Mouse (Mus musculus) adrenal gland, postnatal 4 days (tissue): Measurements from ENCODE around the gene Rsph9. TPM values are rescaled to one million over a fixed set of nuclear protein-coding genes. Genes with fewer than 3 reads are reported as not detected.
A peak's percentile ranks its signal among the peaks of the same experiment; 100 is the strongest.

Source experiments
- DNase-seq, 2 experiments: peaks; one replicate each; pipeline ENCODE4 v3.0.0; 2021 to 2022; ENCODE audit warnings: low spot score in 2 of 2, mixed read lengths in 2 of 2
- total RNA-seq, 2 experiments: library from RNA; stranded (reverse); gene quantifications; 2 replicates each; pipeline ENCODE4 v1.2.3; 2021

Rsph9 gene
- total RNA-seq, 2 experiments from 2014 or later, result 10.2 to 13.4 TPM

DNA sequence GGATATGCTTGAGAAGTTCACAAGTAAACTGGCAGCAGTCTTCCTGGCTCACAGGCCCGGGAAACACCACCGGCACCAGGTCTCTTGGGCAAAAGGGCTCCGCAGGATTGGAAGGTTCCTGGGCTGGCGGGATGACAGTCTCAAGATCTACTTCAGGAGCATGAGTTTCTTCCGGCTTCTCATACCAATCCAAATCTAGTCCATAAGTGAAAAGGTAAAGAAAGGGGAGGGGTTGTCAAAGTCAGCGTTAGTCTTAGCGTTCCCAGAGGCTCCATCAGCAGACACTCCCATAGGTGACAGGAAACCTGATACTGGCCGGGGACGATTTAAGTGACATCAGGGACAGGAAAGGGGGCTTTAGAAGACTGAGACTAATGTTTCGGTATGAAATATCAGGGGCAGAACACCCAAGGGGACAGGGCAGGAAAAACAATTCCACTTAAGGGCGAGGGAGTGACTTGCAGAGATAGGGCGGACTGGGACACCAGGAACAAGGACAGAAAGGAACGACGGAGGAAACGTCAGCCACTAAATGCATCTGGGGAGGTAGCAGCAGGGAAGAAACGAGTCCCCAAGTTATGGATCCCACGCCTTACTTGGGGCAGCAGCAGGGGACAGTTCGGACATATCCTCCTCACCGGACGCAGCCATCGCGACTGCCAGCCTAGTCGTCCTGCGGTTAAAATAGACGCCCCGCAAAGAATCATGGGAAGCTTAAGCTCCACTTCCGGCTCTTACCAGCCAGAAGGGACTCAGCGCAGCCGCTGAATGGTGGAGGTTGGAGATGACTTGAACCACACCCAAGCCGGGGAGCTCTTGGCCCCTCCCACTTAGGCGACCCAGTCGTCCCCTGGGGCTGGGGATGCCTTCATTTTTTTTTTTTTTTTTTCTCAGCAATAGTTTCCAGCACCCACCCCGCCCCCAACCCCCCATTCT is 9.1 kb upstream of the Rsph9 start, which contains the start of gene Mad2l1bp:
Gene Mad2l1bp, minus strand, starts transcription at position 707 of the 936 bp plus-strand sequence.
- peak; percentile 64 to 73 for DNase-seq

DNA sequence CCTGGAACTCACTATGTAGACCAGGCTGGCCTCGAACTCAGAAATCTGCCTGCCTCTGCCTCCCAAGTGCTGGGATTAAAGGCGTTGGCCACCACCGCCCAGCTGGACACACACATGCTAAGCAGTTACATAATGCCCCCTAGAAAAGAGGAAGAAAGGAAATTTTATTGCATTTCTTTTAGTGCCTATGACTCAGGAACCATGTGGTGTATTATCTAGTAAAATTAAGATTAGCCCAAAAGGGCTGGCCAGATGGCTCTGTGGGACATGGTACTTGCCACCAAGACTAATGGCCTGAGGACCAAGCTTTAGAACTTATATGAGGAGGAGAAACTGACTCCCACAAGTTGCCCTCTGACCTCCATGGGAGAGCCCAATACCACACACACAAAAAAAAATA is 4.1 kb downstream of the Rsph9 start:
- no peak for DNase-seq

DNA sequence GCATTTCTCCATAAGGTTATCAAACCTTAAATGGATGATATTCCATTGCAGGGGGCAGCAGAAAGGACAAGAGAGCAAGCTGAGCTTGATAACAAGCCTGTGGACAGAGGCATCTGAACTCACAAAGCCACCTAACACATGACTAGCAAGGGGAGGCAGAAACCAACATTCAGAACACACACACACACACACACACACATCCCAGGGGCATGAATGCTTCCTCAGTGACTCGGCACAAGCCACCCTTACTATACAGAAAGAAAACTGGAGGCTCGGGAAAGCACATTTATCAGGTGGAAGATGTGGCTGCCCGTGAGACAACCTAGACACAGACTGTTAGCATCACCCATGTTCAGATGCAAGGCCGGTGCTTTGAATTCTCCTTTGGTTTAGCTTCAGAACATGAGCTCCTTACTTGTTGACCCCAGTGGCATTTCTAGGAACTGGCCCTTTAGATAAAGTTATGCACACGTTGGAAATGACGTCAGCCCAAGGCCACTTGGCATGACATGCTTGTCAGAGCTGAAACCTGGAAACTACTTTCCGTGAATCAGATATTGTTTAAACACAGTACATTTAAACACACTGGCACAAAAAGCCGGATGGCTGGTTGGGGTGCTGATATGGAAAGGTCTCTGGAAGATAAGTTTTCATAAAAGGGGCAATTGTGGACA is 5.3 kb downstream of the Rsph9 start:
- DNase-seq, result no peak

- DNase-seq, result no peak
These were observed 11.2 kb downstream of the Rsph9 start for GRCm38 (mm10) chr17:46132862-46133261.

DNA sequence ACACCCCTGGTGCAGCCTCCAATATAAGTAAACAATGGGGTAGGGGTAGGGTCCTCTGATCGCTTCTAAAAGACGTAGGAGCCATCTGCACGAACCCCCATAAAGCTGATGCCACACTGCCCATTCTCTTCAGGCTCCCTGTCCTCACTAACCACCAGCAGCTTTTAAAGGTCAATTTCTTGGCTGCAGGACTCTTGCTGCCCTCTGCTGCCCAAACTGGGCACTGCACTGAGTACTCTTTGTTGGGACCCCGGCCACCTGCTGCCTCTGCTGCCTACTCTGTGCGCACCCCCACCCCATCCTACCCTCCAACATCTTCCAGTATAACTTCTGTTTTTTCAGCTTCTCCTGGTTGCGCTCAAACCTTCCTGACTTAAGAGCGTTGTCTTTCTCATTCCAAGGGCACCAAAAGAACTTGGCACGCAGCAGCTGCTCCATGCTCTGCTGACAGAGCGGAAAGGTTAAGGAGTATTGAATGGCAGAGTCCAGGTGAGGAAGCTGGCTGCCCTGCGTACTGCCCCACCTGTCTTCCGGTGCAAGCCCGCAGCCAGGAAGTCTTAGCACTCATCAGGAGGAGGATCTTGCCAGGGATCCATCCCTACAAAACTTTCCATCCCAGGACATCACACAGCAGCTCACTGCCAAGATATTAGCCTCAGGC is 11.8 kb downstream of the Rsph9 start:
- DNase-seq, result peak in 1 of 2 experiments; percentile 51

DNA sequence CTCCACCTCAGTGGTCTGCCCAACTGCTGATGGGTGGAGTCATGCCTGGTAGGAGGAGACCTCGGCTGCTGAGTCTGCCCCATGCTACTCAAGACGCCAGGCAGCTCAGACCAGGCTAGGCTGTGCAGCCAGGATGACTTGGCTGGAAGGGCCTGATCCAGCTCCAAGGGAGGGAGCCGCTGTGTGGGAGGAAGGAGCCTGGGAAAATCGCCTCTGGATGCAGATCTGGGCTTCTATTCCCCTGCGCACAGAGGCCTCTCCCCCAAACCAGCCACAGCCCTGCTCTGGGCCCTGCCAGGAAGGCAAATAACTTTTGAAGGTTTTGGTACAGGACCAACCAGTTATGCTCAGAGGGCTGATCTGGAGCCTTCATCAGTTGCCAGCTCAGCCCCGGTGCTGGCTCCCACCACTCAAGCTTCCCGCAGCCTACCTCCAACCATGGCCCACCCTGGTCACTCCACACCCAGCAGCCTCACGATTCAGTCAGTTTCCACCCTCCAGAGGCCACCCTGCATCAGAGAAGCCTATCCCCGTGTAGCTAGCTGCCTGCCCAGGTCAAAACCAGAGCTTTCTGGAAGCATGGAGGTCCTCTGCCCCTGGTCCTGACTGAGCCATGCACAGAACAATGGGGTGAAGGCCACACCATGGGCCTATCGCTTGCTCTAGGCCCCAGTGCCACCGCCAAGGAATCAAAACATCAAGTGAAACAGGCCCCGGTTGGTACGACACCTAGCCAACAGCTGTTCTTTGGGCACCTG is 14.1 kb downstream of the Rsph9 start:
- no peak for DNase-seq

DNA sequence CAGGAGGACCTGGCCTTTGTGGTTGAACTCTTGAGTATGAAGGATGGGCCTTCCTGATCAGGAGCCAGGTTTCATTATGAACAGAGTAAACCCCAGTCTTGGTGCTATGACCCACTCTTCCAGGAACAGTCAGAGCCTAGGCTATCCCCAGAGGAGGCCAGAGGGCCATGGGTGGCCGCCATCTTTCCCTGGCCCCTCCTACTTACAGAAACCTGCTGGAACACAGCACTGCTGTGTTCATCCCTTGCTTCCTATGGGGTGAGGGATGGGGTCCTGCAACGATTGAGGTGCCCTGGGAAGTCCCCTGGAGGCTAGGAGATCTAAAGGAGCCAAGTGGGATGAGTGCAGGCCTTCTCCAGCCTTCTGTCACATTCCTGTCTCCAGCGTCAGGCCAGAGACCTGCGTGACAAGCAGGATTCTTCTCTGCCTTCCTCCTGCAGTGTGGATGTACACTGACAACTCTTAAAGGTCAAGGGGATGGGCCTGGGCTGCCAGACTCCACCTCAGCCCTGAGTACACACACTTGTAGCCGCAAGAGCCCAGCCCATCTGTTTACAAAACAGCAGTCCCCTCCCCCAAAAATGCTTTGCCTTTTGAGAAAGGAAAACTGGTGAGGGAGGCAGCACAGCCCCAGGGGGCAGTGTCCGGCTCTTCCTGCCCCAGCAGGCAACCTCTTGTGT is 16.1 kb downstream of the Rsph9 start:
- no peak for DNase-seq

DNA sequence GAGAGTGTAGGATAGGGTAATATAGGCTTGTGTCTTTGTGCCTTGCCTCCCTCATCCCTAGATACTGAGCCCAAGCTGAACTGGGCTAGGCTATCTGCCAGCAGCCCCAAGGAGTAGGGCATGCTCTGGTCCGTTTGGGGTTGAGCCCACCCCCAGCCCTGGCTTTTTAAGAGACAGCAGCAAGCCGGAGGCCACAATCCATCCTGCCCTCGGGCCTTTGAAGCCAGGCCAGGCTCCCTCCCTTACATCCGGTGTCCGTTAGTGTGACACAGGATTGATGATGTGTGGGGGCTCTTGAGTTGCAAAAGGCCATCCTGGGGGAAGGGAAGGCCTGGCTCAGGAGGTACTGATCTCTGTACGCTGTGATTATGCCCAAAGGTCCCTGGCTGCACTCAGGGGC is 17.4 kb downstream of the Rsph9 start:
- DNase-seq, result no peak

GRCm38 (mm10) chr17:46123953-46124700 is 19.9 kb downstream of the Rsph9 start:
- DNase-seq, result no peak

GRCm38 (mm10) chr17:46123285-46123684 is 20.7 kb downstream of the Rsph9 start:
- DNase-seq, result no peak

DNA sequence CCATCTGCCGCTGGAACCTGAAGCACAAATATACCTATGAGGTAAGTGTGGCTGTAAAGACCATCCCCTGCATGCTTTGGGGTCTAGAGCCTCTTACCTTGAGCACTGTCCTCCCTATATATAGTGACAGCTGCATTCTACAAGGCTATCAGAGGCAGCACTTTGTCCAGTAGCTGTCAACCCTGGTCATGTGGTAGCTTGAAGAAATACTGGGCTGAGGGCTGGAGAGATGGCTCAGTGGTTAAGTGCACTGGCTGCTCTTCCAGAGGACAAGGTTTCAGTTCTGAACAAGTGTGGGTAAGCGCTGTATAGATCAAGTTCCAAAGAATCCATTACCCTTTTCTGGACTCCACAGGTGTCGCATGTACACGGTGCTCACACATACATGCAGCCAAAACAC is 21.2 kb downstream of the Rsph9 start:
- DNase-seq, result no peak

GRCm38 (mm10) chr17:46119641-46120040 is 24.4 kb downstream of the Rsph9 start:
- DNase-seq, result no peak

- DNase-seq, result no peak
These were observed 25.6 kb downstream of the Rsph9 start for GRCm38 (mm10) chr17:46118423-46118850.

GRCm38 (mm10) chr17:46117623-46118422 is 26.2 kb downstream of the Rsph9 start:
- no peak for DNase-seq

GRCm38 (mm10) chr17:46116881-46117280 is 27.1 kb downstream of the Rsph9 start:
- no peak for DNase-seq

GRCm38 (mm10) chr17:46116138-46116537 is 27.9 kb downstream of the Rsph9 start:
- no peak for DNase-seq

DNA sequence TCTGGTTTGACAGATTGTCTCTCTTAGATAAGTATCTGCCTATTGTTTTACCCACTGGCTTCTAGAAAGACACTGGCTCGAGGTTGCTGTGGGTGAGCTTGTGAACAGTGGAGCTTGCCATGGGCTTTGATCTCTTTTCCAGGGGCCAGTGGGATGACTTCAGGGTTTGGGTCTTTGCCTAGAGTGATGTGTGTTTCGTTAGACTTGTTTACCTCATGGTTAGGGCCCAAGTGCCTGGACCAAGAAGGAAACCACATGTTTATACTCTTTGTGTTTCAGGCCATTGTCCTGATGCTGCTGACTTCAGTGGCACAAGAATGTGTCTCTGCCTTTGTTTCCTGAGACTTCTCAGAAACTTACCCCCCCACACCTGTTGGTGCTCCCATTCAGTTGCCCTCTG is 28.5 kb downstream of the Rsph9 start:
- no peak for DNase-seq

GRCm38 (mm10) chr17:46110402-46111289 is 33.4 kb downstream of the Rsph9 start, which contains the start of gene Mrps18a:
TSS of gene Mrps18a (plus strand) at chr17:46110986.
- DNase-seq, result peak; percentile 72 to 77
